Mouse (Mus musculus): ENCODE results near the gene Adcy4. TPM values are rescaled to one million over a fixed set of nuclear protein-coding genes. Genes with fewer than 3 reads are reported as not detected.

Adcy4 gene
- not detected for polyA plus RNA-seq (2012; fragmentation: generic; extraction: Trizol)

GRCm38 (mm10) chr14:55783958-55784235 lies at the start of gene Adcy4:
Adcy4 (minus strand) TSS chr14:55784095.

GRCm38 (mm10) chr14:55822991-55823762 lies 39.3 kb upstream of the Adcy4 start, which contains the start of gene Nfatc4:
Nfatc4 (plus strand) TSS chr14:55823144.

GRCm38 (mm10) chr14:55788256-55789050 lies 4.6 kb upstream of the Adcy4 start, which contains the start of gene Ripk3:
Ripk3 (minus strand) TSS chr14:55788865.

GRCm38 (mm10) chr14:55765696-55766095 lies 18.2 kb downstream of the Adcy4 start, which contains the start of gene Ltb4r1:
Ltb4r1 (plus strand) TSS chr14:55765962.

GRCm38 (mm10) chr14:55761163-55761562 lies 22.7 kb downstream of the Adcy4 start, which contains the start of gene Ltb4r2:
Ltb4r2 (plus strand) TSS chr14:55761428.

DNA sequence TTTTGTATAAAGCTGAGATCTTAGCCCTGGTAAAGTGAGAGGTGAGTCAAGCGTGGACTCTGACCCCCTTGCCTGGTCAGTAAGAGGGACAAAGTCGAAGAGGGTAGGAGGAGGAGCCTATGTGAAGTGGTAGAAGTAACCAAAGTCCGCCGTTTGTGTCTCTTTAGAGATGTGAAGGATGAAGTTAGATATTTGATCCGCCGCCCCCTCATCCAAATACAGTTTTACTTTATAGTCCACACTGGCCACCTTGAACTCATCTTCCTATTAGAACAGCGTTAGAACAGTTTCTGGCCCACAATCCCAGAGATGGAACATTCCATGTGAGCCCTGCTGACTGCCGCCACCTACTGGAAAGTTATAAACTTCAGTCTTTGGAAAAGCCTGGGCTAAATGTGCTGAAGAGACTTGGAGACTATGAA lies 25.5 kb downstream of the Adcy4 start, which contains the start of gene Cideb:
Gene Cideb (minus strand): TSS at position 96 of the 422 bp plus-strand sequence.

GRCm38 (mm10) chr14:55745180-55745860 lies 38.6 kb downstream of the Adcy4 start, which contains the start of the genes Dhrs1 and Nop9:
Dhrs1 (minus strand) TSS chr14:55745690.
Nop9 (plus strand) TSS chr14:55745693.

DNA sequence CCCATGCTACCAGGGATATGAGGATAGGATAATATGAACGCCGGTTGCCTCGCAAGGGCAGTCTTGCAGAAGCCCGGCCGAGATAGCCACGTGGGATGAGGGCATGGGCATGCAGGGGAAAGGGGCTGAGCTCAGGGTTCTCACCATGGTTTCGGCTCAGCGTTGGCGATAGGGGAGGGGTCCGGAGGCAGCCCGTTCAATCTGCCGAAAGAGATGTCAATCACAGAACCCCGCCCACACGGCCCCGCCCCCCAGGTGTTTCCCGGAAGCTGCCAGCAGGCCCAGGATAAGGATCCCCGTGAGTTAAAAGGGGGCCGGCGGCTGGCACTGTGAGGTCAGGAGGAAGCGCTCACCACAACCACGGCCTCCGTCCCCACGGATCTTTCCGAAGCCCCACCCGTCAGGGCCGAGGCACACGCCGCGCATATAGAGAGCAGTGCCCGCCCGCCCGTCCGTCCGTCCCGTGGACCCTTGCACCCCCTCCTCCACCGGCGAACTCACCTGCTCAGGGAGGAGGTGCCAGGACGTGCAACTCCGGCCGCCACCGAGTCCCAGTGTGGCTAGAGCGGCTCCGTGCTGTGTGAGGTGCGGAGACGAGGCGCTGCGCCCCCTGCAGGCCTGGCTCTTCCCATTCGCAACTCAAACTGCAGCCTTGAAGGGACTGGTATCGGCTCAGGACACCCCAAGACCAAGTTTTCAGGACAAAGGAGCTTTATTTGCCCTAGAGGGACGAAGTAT lies 62.0 kb downstream of the Adcy4 start, which contains the start of gene Rabggta:
Gene Rabggta (minus strand): TSS at position 564 of the 738 bp plus-strand sequence.

Other genes starting within 250 kb of the Adcy4 start
- 10 to 100 TPM; 43.7 to 67.2 TPM for gene Pck2, start 243.8 kb downstream of the Adcy4 start, polyA plus RNA-seq (2012; fragmentation: generic; extraction: Trizol)
- 10 to 100 TPM; 16.2 to 34.9 TPM for gene Dcaf11, start 224.1 kb downstream of the Adcy4 start, polyA plus RNA-seq (2012; fragmentation: generic; extraction: Trizol)
- gene A730061H03Rik, start 223.7 kb downstream of the Adcy4 start, polyA plus RNA-seq (2012; fragmentation: generic; extraction: Trizol), result under 1 TPM; 0.21 to 0.70 TPM
- not detected for gene Fitm1, start 208.5 kb downstream of the Adcy4 start, polyA plus RNA-seq (2012; fragmentation: generic; extraction: Trizol)
- 100 to 1,000 TPM; 148 to 216 TPM for gene Psme1, start 206.0 kb downstream of the Adcy4 start, polyA plus RNA-seq (2012; fragmentation: generic; extraction: Trizol)
- 10 to 100 TPM in 1 of 2 experiments, 1 to 10 TPM in 1; 6.1 to 11.5 TPM for gene Emc9, start 198.8 kb downstream of the Adcy4 start, polyA plus RNA-seq (2012; fragmentation: generic; extraction: Trizol)
- 100 to 1,000 TPM; 139 to 336 TPM for gene Psme2, start 193.0 kb downstream of the Adcy4 start, polyA plus RNA-seq (2012; fragmentation: generic; extraction: Trizol)
- 10 to 100 TPM; 18.0 to 18.4 TPM for gene Rnf31, start 192.4 kb downstream of the Adcy4 start, polyA plus RNA-seq (2012; fragmentation: generic; extraction: Trizol)
- 10 to 100 TPM in 1 of 2 experiments, 1 to 10 TPM in 1; 1.0 to 22.0 TPM for gene Irf9, start 180.5 kb downstream of the Adcy4 start, polyA plus RNA-seq (2012; fragmentation: generic; extraction: Trizol)
- not detected for gene Rec8, start 166.1 kb downstream of the Adcy4 start, polyA plus RNA-seq (2012; fragmentation: generic; extraction: Trizol)
- 100 to 1,000 TPM in 1 of 2 experiments, 10 to 100 TPM in 1; 83.9 to 139 TPM for gene Ipo4, start 148.1 kb downstream of the Adcy4 start, polyA plus RNA-seq (2012; fragmentation: generic; extraction: Trizol)
- gene Gm49378, start 146.2 kb downstream of the Adcy4 start, polyA plus RNA-seq (2012; fragmentation: generic; extraction: Trizol), result under 1 TPM; 0.04 to 0.05 TPM
- gene Tm9sf1, start 140.3 kb downstream of the Adcy4 start, polyA plus RNA-seq (2012; fragmentation: generic; extraction: Trizol), result 10 to 100 TPM; 25.9 to 65.1 TPM
- 1 to 10 TPM in 1 of 2 experiments, under 1 TPM in 1; 0.29 to 1.1 TPM for gene Tssk4, start 133.9 kb downstream of the Adcy4 start, polyA plus RNA-seq (2012; fragmentation: generic; extraction: Trizol)
- gene Mdp1, start 123.6 kb downstream of the Adcy4 start, polyA plus RNA-seq (2012; fragmentation: generic; extraction: Trizol), result 10 to 100 TPM in 1 of 2 experiments, 1 to 10 TPM in 1; 9.1 to 23.8 TPM
- 10 to 100 TPM in 1 of 2 experiments, 1 to 10 TPM in 1; 5.5 to 13.1 TPM for gene Gmpr2, start 112.2 kb downstream of the Adcy4 start, polyA plus RNA-seq (2012; fragmentation: generic; extraction: Trizol)
- gene Nedd8, start 112.0 kb downstream of the Adcy4 start, polyA plus RNA-seq (2012; fragmentation: generic; extraction: Trizol), result 100 to 1,000 TPM; 239 to 456 TPM
- 10 to 100 TPM in 1 of 2 experiments, 1 to 10 TPM in 1; 9.3 to 11.8 TPM for gene Tinf2, start 102.3 kb downstream of the Adcy4 start, polyA plus RNA-seq (2012; fragmentation: generic; extraction: Trizol)
- gene Tgm1, start 70.2 kb downstream of the Adcy4 start, polyA plus RNA-seq (2012; fragmentation: generic; extraction: Trizol), result under 1 TPM; 0.01 to 0.08 TPM
- 10 to 100 TPM in 1 of 2 experiments, 1 to 10 TPM in 1; 8.2 to 12.8 TPM for gene Rabggta, start 61.8 kb downstream of the Adcy4 start, polyA plus RNA-seq (2012; fragmentation: generic; extraction: Trizol)
- gene Dhrs1, start 38.4 kb downstream of the Adcy4 start, polyA plus RNA-seq (2012; fragmentation: generic; extraction: Trizol), result 10 to 100 TPM; 46.0 to 89.8 TPM
- 10 to 100 TPM; 15.2 to 35.9 TPM for gene Nop9, start 38.4 kb downstream of the Adcy4 start, polyA plus RNA-seq (2012; fragmentation: generic; extraction: Trizol)
- gene Cideb, start 25.6 kb downstream of the Adcy4 start, polyA plus RNA-seq (2012; fragmentation: generic; extraction: Trizol), result 1 to 10 TPM in 1 of 2 experiments, under 1 TPM in 1; 0.11 to 3.7 TPM
- under 1 TPM; 0.02 to 0.05 TPM for gene Ltb4r2, start 22.7 kb downstream of the Adcy4 start, polyA plus RNA-seq (2012; fragmentation: generic; extraction: Trizol)
- under 1 TPM in 1 of 2 experiments, not detected in 1; 0.04 TPM for gene Ltb4r1, start 18.1 kb downstream of the Adcy4 start, polyA plus RNA-seq (2012; fragmentation: generic; extraction: Trizol)
- 1 to 10 TPM; 3.8 to 4.1 TPM for gene Ripk3, start 4.8 kb upstream of the Adcy4 start, polyA plus RNA-seq (2012; fragmentation: generic; extraction: Trizol)
- gene Nfatc4, start 39.0 kb upstream of the Adcy4 start, polyA plus RNA-seq (2012; fragmentation: generic; extraction: Trizol), result 10 to 100 TPM in 1 of 2 experiments, 1 to 10 TPM in 1; 2.5 to 19.8 TPM
- 1 to 10 TPM in 1 of 2 experiments, under 1 TPM in 1; 0.09 to 4.1 TPM for gene Nynrin, start 69.9 kb upstream of the Adcy4 start, polyA plus RNA-seq (2012; fragmentation: generic; extraction: Trizol)
- under 1 TPM; 0.08 to 0.98 TPM for gene Cbln3, start 100.3 kb upstream of the Adcy4 start, polyA plus RNA-seq (2012; fragmentation: generic; extraction: Trizol)
- 1 to 10 TPM; 1.2 to 9.7 TPM for gene Khnyn, start 100.9 kb upstream of the Adcy4 start, polyA plus RNA-seq (2012; fragmentation: generic; extraction: Trizol)
- gene Sdr39u1, start 116.2 kb upstream of the Adcy4 start, polyA plus RNA-seq (2012; fragmentation: generic; extraction: Trizol), result under 1 TPM in 1 of 2 experiments, not detected in 1; 0.44 TPM
- under 1 TPM in 1 of 2 experiments, not detected in 1; 0.05 TPM for gene Cma1, start 160.6 kb upstream of the Adcy4 start, polyA plus RNA-seq (2012; fragmentation: generic; extraction: Trizol)
- gene Cma2, start 166.9 kb upstream of the Adcy4 start, polyA plus RNA-seq (2012; fragmentation: generic; extraction: Trizol), result not detected
- gene Mcpt1, start 233.9 kb upstream of the Adcy4 start, polyA plus RNA-seq (2012; fragmentation: generic; extraction: Trizol), result not detected
- gene Mcpt9, start 246.4 kb upstream of the Adcy4 start, polyA plus RNA-seq (2012; fragmentation: generic; extraction: Trizol), result not detected

All from C3H10T1/2 (cell line).